Mouse (Mus musculus) cortical plate, adult 2 months (tissue): Measurements from ENCODE around the gene Hipk1.

Experiments used
- CTCF ChIP-seq: fragments of 200-500 bp; IDR thresholded peaks from 2 replicates; pipeline ENCODE4 v1.5.1; 2011; ENCODE audit warnings: mild to moderate bottlenecking, control low read depth, low read length; ENCODE audit not compliant: insufficient read depth; ENCODE audit errors: extremely low read depth
- POLR2A ChIP-seq: fragments of 200-500 bp; IDR thresholded peaks from 2 replicates; pipeline ENCODE4 v1.6.1; 2011; ENCODE audit warnings: mild to moderate bottlenecking, low read length, control low read depth; ENCODE audit not compliant: insufficient read depth; ENCODE audit errors: extremely low read depth

DNA sequence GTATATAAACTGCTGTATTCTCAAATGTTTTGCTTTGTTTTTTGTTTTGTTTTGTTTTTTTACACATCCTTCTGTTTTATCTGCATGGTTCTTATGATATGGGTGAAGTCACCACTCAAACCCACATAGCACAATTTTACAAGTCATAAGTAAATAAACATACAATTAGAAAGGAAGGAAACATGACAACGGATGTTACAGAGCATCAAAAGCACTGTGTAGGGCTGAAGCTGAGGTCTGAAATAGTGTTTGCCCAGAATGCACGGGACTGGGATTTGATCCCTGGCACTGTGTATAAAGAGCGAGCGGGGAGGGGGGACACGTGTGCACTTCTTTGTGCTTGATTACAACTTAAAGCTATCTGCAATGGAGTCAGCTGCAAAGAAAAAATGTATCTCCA lies 10.6 kb downstream of the Hipk1 start:
- no peak for TF ChIP-seq CTCF
- TF ChIP-seq POLR2A, result no peak
